Mouse (Mus musculus) midbrain, postnatal 0 days (tissue): ENCODE results near the gene Miga2. TPM values are rescaled to one million over a fixed set of nuclear protein-coding genes. Genes with fewer than 3 reads are reported as not detected.
A peak's percentile ranks its signal among the peaks of the same experiment; 100 is the strongest.

ENCODE experiments used
- ATAC-seq: fragments of 200-750 bp; cut with Nextera tagmentation; 2 replicates; pipeline ENCODE4 v1.8.0; 2017; ENCODE audit warnings: moderate number of reproducible peaks, mild to moderate bottlenecking, moderate TSS enrichment, moderate library complexity; ENCODE audit not compliant: low FRiP score
- DNase-seq: peaks from one replicate; pipeline ENCODE4 v3.0.0-alpha.2; 2015; ENCODE audit warnings: low spot score
- H3K27ac ChIP-seq: fragments of 300-500 bp; sonication (generic); 2 replicates; pipeline ENCODE4 v1.5.1; 2014; ENCODE audit warnings: low read depth, mild to moderate bottlenecking, low read length, mixed read lengths
- H3K27me3 ChIP-seq: fragments of 300-500 bp; sonication (generic); 2 replicates; pipeline ENCODE4 v1.6.1; 2014; ENCODE audit warnings: low read length, control low read depth, mixed read lengths; ENCODE audit not compliant: insufficient read depth
- H3K36me3 ChIP-seq: fragments of 300-500 bp; sonication (generic); 2 replicates; pipeline ENCODE4 v1.6.1; 2014; ENCODE audit warnings: low read length, control low read depth, mixed read lengths; ENCODE audit not compliant: insufficient read depth
- H3K4me1 ChIP-seq: fragments of 300-500 bp; sonication (generic); 2 replicates; pipeline ENCODE4 v1.6.1; 2014; ENCODE audit warnings: mild to moderate bottlenecking, control low read depth, antibody characterized with exemption, low read length, mixed read lengths; ENCODE audit not compliant: insufficient read depth
- H3K4me2 ChIP-seq: fragments of 300-500 bp; sonication (generic); 2 replicates; pipeline ENCODE4 v1.6.1; 2014; ENCODE audit warnings: low read depth, mild to moderate bottlenecking, low read length, mixed read lengths; ENCODE audit not compliant: poor library complexity, severe bottlenecking
- H3K4me3 ChIP-seq: fragments of 300-500 bp; sonication (generic); 2 replicates; pipeline ENCODE4 v1.5.1; 2014; ENCODE audit warnings: low read depth, mild to moderate bottlenecking, low read length, moderate library complexity
- H3K9ac ChIP-seq: fragments of 300-500 bp; sonication (generic); replicated peaks from 2 replicates; pipeline ENCODE4 v1.6.1; 2014; ENCODE audit warnings: mild to moderate bottlenecking, low read length, moderate library complexity, mixed read lengths; ENCODE audit not compliant: poor library complexity, severe bottlenecking
- H3K9me3 ChIP-seq: fragments of 300-500 bp; sonication (generic); 2 replicates; pipeline ENCODE4 v1.6.1; 2016; ENCODE audit warnings: low read length, control low read depth
- CTCF ChIP-seq: IDR thresholded peaks from 2 replicates; pipeline ENCODE4 v1.5.1; 2016; ENCODE audit warnings: antibody characterized with exemption, mild to moderate bottlenecking
- WGBS: fragments of 180-500 bp; shearing (Covaris S2); extraction: QIAGEN DNeasy Blood & Tissue Kit; methylation state at CpG from one replicate; pipeline ENCODE4 v1.1.7; 2014; 5-methylcytosine and 5-hydroxymethylcytosine counted together
- polyA plus RNA-seq: library from polyadenylated mRNA; unstranded; fragments of >200 nt; fragmentation: Nextera tagmentation; extraction: Ambion mirVana; gene quantifications from 2 replicates; pipeline ENCODE4 v1.2.1, GENCODE M21; 2015
- total RNA-seq: library from RNA; depleted of rRNA; stranded (reverse); fragments of >200 nt; gene quantifications from 2 replicates; pipeline ENCODE4 v1.2.3, GENCODE M21; 2014

Miga2 gene
- total and polyA plus RNA-seq, 2 experiments from 2014 or later = 28.7 to 64.2 TPM

- Histone ChIP-seq H3K9me3 (no peaks in the 10 kb centered on the region), H3K27me3 (no peaks in the 10 kb centered on the region), H3K4me1 (no peaks in the 10 kb centered on the region), H3K9ac (no peak overlapping the region), H3K4me2 (no peak overlapping the region), H3K4me3 (no peak overlapping the region), H3K27ac (no peak overlapping the region), H3K36me3 (peaks cover 83% of the 10 kb centered on the region)
- ATAC-seq (no peak), DNase-seq (no peak)
- 94% methylated on average over 7 of the region's 7 CpGs for WGBS
- no peak for TF ChIP-seq CTCF
These were observed 36.8 kb upstream of the Miga2 start for GRCm38 (mm10) chr2:30327276-30327675.

DNA sequence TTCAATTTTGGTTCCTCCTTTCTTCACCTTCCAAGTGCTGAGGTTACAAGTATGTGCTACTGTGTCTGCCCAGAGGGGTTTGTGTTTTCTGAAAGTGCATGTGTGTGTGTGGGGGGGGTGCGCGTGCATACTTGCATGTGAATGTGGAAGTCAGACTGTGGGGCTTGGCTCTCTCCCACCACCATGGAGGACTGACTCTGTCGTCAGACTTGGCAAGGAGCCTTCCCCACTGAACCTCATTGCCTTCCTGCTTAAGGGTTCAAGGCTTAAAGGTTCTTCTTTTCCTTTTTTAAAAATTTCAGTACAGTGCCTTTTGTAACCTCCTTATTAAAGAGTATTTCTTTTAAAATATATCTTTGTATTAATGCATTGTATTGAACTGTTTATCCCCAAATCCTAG is 35.2 kb upstream of the Miga2 start:
- no peak overlapping the region for H3K4me2 ChIP-seq
- H3K27ac ChIP-seq = no peak overlapping the region
- DNase-seq (no peak), ATAC-seq (no peak)
- WGBS = 87% methylated on average over 3 of the region's 3 CpGs
- no peaks in the 10 kb centered on the region for H3K9me3 ChIP-seq
- H3K9ac ChIP-seq = no peak overlapping the region
- H3K4me1 ChIP-seq = no peaks in the 10 kb centered on the region
- H3K27me3 ChIP-seq = no peaks in the 10 kb centered on the region
- peaks cover 84% of the 10 kb centered on the region for H3K36me3 ChIP-seq
- no peak overlapping the region for H3K4me3 ChIP-seq
- TF ChIP-seq CTCF = no peak

GRCm38 (mm10) chr2:30335324-30335723 is 28.7 kb upstream of the Miga2 start:
- no peak overlapping the region for H3K27ac ChIP-seq
- H3K27me3 ChIP-seq = no peaks in the 10 kb centered on the region
- no peak for DNase-seq
- H3K4me2 ChIP-seq = no peak overlapping the region
- H3K4me1 ChIP-seq = no peaks in the 10 kb centered on the region
- no peak for ATAC-seq
- H3K9ac ChIP-seq = peak overlapping the region; percentile 24; the same call in 1 of the 2 replicates
- WGBS = 94% methylated on average over 2 of the region's 2 CpGs
- H3K4me3 ChIP-seq = no peak overlapping the region
- H3K36me3 ChIP-seq = peaks cover 68% of the 10 kb centered on the region
- no peak for TF ChIP-seq CTCF
- H3K9me3 ChIP-seq = no peaks in the 10 kb centered on the region

- no peak overlapping the region for H3K27ac ChIP-seq
- ATAC-seq = no peak
- H3K4me2 ChIP-seq = no peak overlapping the region
- no peak for TF ChIP-seq CTCF
- no peak overlapping the region for H3K9ac ChIP-seq
- no peaks in the 10 kb centered on the region for H3K27me3 ChIP-seq
- H3K36me3 ChIP-seq = peaks cover 68% of the 10 kb centered on the region
- H3K4me1 ChIP-seq = no peaks in the 10 kb centered on the region
- no peaks in the 10 kb centered on the region for H3K9me3 ChIP-seq
- 80% methylated on average over 16 of the region's 16 CpGs for WGBS
- no peak overlapping the region for H3K4me3 ChIP-seq
- DNase-seq = no peak
These were observed 27.7 kb upstream of the Miga2 start for GRCm38 (mm10) chr2:30336174-30336915.

DNA sequence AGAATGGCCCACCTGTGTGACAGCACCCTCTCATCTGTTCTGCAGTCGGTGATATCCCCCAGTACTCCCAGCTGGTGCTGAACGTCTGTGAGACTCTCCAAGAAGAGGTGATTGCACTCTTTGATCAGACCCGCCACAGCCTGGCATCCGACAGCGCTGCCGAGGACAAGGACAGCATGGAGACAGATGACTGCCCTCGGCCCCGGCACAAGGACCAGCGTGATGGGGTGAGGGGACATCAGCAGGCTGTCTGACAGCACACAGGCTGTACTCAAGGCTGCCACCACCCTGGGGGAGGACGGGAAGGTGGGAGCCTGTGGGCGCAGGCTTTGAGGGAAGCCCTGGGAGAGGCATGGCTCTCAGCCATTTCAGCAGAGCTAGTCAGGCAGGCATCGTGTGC is 26.9 kb upstream of the Miga2 start:
- DNase-seq (no peak), ATAC-seq (no peak)
- no peak overlapping the region for H3K27ac ChIP-seq
- H3K4me2 ChIP-seq = no peak overlapping the region
- H3K27me3 ChIP-seq = no peaks in the 10 kb centered on the region
- no peak overlapping the region for H3K9ac ChIP-seq
- peaks cover 74% of the 10 kb centered on the region for H3K36me3 ChIP-seq
- WGBS = 88% methylated on average over 12 of the region's 12 CpGs
- H3K4me3 ChIP-seq = no peak overlapping the region
- no peaks in the 10 kb centered on the region for H3K9me3 ChIP-seq
- no peak for TF ChIP-seq CTCF
- no peaks in the 10 kb centered on the region for H3K4me1 ChIP-seq

DNA sequence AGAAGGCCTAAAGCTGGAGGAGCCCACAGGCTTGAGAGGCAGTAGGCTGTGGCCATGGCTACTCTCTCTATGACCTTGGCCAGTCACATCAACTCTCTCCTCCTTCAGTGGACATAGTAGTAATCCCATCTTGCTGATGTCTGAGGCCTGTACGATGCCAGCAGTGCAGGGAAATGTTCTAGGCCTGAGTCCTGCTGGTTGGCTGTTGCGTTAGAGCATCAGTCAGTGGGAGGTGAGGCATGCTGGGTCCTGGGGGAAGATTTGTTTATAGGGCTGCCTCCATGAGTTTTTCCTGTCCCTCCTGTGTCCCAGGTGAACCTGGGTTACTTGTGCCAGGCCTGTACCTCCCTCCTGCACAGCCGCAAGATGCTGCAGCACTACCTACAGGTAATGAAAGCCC is 22.0 kb upstream of the Miga2 start:
- no peaks in the 10 kb centered on the region for H3K27me3 ChIP-seq
- no peaks in the 10 kb centered on the region for H3K9me3 ChIP-seq
- H3K4me2 ChIP-seq = no peak overlapping the region
- no peak for DNase-seq
- 78% methylated on average over 3 of the region's 3 CpGs for WGBS
- peaks cover 78% of the 10 kb centered on the region for H3K36me3 ChIP-seq
- no peak for ATAC-seq
- H3K9ac ChIP-seq = no peak overlapping the region
- H3K4me1 ChIP-seq = no peaks in the 10 kb centered on the region
- H3K4me3 ChIP-seq = no peak overlapping the region
- TF ChIP-seq CTCF = no peak
- H3K27ac ChIP-seq = no peak overlapping the region
